Mouse (Mus musculus): Measurements from ENCODE around the gene Zfp219. TPM values are rescaled to one million over a fixed set of nuclear protein-coding genes. Genes with fewer than 3 reads are reported as not detected.

Zfp219 gene
- total RNA-seq, 2 experiments from 2014 or later, result 28.3 to 29.7 TPM

Other genes with a start within 250 kb of the Zfp219 start
- not detected for gene Ang4, start 247.1 kb downstream of the Zfp219 start, total RNA-seq (2021)
- gene AY358078, start 220.7 kb downstream of the Zfp219 start, total RNA-seq (2021), result not detected
- gene Ear6, start 167.0 kb downstream of the Zfp219 start, total RNA-seq (2021), result not detected
- 10 to 100 TPM; 11.4 to 14.3 TPM for gene Mettl17, start 135.9 kb downstream of the Zfp219 start, total RNA-seq (2021)
- under 1 TPM; 0.47 to 0.96 TPM for gene Slc39a2, start 127.8 kb downstream of the Zfp219 start, total RNA-seq (2021)
- 100 to 1,000 TPM; 315 to 500 TPM for gene Ndrg2, start 106.6 kb downstream of the Zfp219 start, total RNA-seq (2021)
- not detected for gene Tppp2, start 102.3 kb downstream of the Zfp219 start, total RNA-seq (2021)
- not detected for gene Rnase13, start 98.0 kb downstream of the Zfp219 start, total RNA-seq (2021)
- 10 to 100 TPM; 90.4 to 92.7 TPM for gene Arhgef40, start 36.0 kb downstream of the Zfp219 start, total RNA-seq (2021)
- gene Tmem253, start 5.1 kb downstream of the Zfp219 start, total RNA-seq (2021), result 1 to 10 TPM; 1.1 to 2.8 TPM
- gene Olfr221, start 21.7 kb upstream of the Zfp219 start, total RNA-seq (2021), result not detected
- 100 to 1,000 TPM; 140 to 156 TPM for gene Hnrnpc, start 83.3 kb upstream of the Zfp219 start, total RNA-seq (2021)
- gene Rpgrip1, start 90.0 kb upstream of the Zfp219 start, total RNA-seq (2021), result under 1 TPM; 0.23 to 0.49 TPM
- gene Supt16, start 176.7 kb upstream of the Zfp219 start, total RNA-seq (2021), result 10 to 100 TPM; 44.0 to 47.8 TPM
- 10 to 100 TPM; 76.4 to 78.8 TPM for gene Chd8, start 237.0 kb upstream of the Zfp219 start, total RNA-seq (2021)